Mouse (Mus musculus): ENCODE results near the gene Lrrc20. TPM values are rescaled to one million over a fixed set of nuclear protein-coding genes. Genes with fewer than 3 reads are reported as not detected.

The Lrrc20 gene
- polyA plus RNA-seq, 1 experiment from 2014 or later, result 15.9 TPM

GRCm38 (mm10) chr10:61476440-61477165 is 1.0 kb downstream of the Lrrc20 start:
- H3K27ac ChIP-seq, result no peak overlapping the region
- 2% methylated on average over 15 of the region's 15 CpGs for WGBS

GRCm38 (mm10) chr10:61479461-61479860 is 3.9 kb downstream of the Lrrc20 start:
- Histone ChIP-seq H3K4me3 (replicated peaks) (no peak overlapping the region), H3K9me3 (no peaks in the 10 kb centered on the region), H3K36me3 (no peaks in the 10 kb centered on the region), H3K4me1 (replicated peaks) (peaks cover 15% of the 10 kb centered on the region), H3K27me3 (no peaks in the 10 kb centered on the region; the same call in 1 of the 2 replicates), H3K4me2 (replicated peaks) (no peak overlapping the region), H3K27ac (no peak overlapping the region), H3K9ac (replicated peaks) (no peak overlapping the region)
- no peak for ATAC-seq
- WGBS, result 93% methylated on average over 10 of the region's 10 CpGs

More at GRCm38 (mm10) chr10:61476440-61477165, 1.0 kb downstream of the Lrrc20 start:
- Histone ChIP-seq H3K4me3 (replicated peaks) (peak overlapping the region; percentile 72), H3K4me2 (replicated peaks) (peak overlapping the region; percentile 73), H3K27me3 (no peaks in the 10 kb centered on the region; the same call in 1 of the 2 replicates), H3K9ac (replicated peaks) (peak overlapping the region; percentile 83), H3K4me1 (replicated peaks) (peaks cover 27% of the 10 kb centered on the region), H3K9me3 (no peaks in the 10 kb centered on the region), H3K36me3 (no peaks in the 10 kb centered on the region)
- no peak for ATAC-seq

GRCm38 (mm10) chr10:61479927-61480326 is 4.3 kb downstream of the Lrrc20 start:
- ATAC-seq, result no peak
- no peaks in the 10 kb centered on the region for H3K36me3 ChIP-seq
- no peak overlapping the region for H3K4me2 ChIP-seq (replicated peaks)
- no peak overlapping the region for H3K9ac ChIP-seq (replicated peaks)
- H3K27ac ChIP-seq, result no peak overlapping the region
- H3K27me3 ChIP-seq, result no peaks in the 10 kb centered on the region; the same call in 1 of the 2 replicates
- 93% methylated on average over 4 of the region's 4 CpGs for WGBS
- H3K9me3 ChIP-seq, result no peaks in the 10 kb centered on the region
- H3K4me1 ChIP-seq (replicated peaks), result peaks cover 11% of the 10 kb centered on the region
- H3K4me3 ChIP-seq (replicated peaks), result no peak overlapping the region

- Histone ChIP-seq H3K4me3 (replicated peaks) (no peak overlapping the region), H3K4me1 (replicated peaks) (peaks cover 8% of the 10 kb centered on the region), H3K4me2 (replicated peaks) (no peak overlapping the region), H3K27me3 (no peaks in the 10 kb centered on the region; the same call in 1 of the 2 replicates), H3K36me3 (no peaks in the 10 kb centered on the region), H3K9ac (replicated peaks) (no peak overlapping the region), H3K9me3 (no peaks in the 10 kb centered on the region), H3K27ac (no peak overlapping the region)
- WGBS, result 50% methylated on average over 1 of the region's 1 CpGs
- ATAC-seq, result no peak
These were observed 4.9 kb downstream of the Lrrc20 start for GRCm38 (mm10) chr10:61480488-61480887.

- Histone ChIP-seq H3K4me1 (replicated peaks) (no peaks in the 10 kb centered on the region; the same call in 1 of the 2 replicates), H3K9me3 (no peaks in the 10 kb centered on the region), H3K9ac (replicated peaks) (no peak overlapping the region), H3K36me3 (no peaks in the 10 kb centered on the region), H3K4me2 (replicated peaks) (no peak overlapping the region), H3K27me3 (no peaks in the 10 kb centered on the region; the same call in 1 of the 2 replicates), H3K4me3 (replicated peaks) (no peak overlapping the region), H3K27ac (no peak overlapping the region)
- no peak for ATAC-seq
- WGBS, result 93% methylated on average over 7 of the region's 7 CpGs
These were observed 7.2 kb downstream of the Lrrc20 start for GRCm38 (mm10) chr10:61482771-61483170.

- no peaks in the 10 kb centered on the region for H3K9me3 ChIP-seq
- H3K27me3 ChIP-seq, result no peaks in the 10 kb centered on the region
- H3K27ac ChIP-seq, result no peak overlapping the region
- ATAC-seq, result no peak
- H3K4me2 ChIP-seq (replicated peaks), result no peak overlapping the region
- WGBS, result 88% methylated on average over 11 of the region's 11 CpGs
- no peaks in the 10 kb centered on the region for H3K4me1 ChIP-seq (replicated peaks)
- no peaks in the 10 kb centered on the region for H3K36me3 ChIP-seq
- H3K9ac ChIP-seq (replicated peaks), result no peak overlapping the region
- H3K4me3 ChIP-seq (replicated peaks), result no peak overlapping the region
These were observed 9.2 kb downstream of the Lrrc20 start for GRCm38 (mm10) chr10:61484801-61485200.

GRCm38 (mm10) chr10:61486551-61487339 is 11.1 kb downstream of the Lrrc20 start:
- Histone ChIP-seq H3K27me3 (no peaks in the 10 kb centered on the region), H3K27ac (no peak overlapping the region), H3K4me3 (replicated peaks) (no peak overlapping the region), H3K36me3 (no peaks in the 10 kb centered on the region), H3K9me3 (no peaks in the 10 kb centered on the region), H3K4me2 (replicated peaks) (no peak overlapping the region), H3K4me1 (replicated peaks) (no peaks in the 10 kb centered on the region), H3K9ac (replicated peaks) (no peak overlapping the region)
- ATAC-seq, result no peak
- WGBS, result 91% methylated on average over 8 of the region's 8 CpGs

- H3K9me3 ChIP-seq, result no peaks in the 10 kb centered on the region
- no peak overlapping the region for H3K9ac ChIP-seq (replicated peaks)
- no peak overlapping the region for H3K4me2 ChIP-seq (replicated peaks)
- no peaks in the 10 kb centered on the region for H3K4me1 ChIP-seq (replicated peaks)
- 83% methylated on average over 6 of the region's 6 CpGs for WGBS
- H3K27me3 ChIP-seq, result no peaks in the 10 kb centered on the region
- ATAC-seq, result no peak
- no peak overlapping the region for H3K27ac ChIP-seq
- H3K36me3 ChIP-seq, result no peaks in the 10 kb centered on the region
- H3K4me3 ChIP-seq (replicated peaks), result no peak overlapping the region
These were observed 13.0 kb downstream of the Lrrc20 start for GRCm38 (mm10) chr10:61488522-61489110.

GRCm38 (mm10) chr10:61491573-61491972 is 16.0 kb downstream of the Lrrc20 start:
- no peak overlapping the region for H3K9ac ChIP-seq (replicated peaks)
- 55% methylated on average over 8 of the region's 8 CpGs for WGBS
- ATAC-seq, result no peak
- H3K4me3 ChIP-seq (replicated peaks), result no peak overlapping the region
- no peaks in the 10 kb centered on the region for H3K36me3 ChIP-seq
- H3K27me3 ChIP-seq, result no peaks in the 10 kb centered on the region
- H3K9me3 ChIP-seq, result no peaks in the 10 kb centered on the region
- no peak overlapping the region for H3K4me2 ChIP-seq (replicated peaks)
- no peak overlapping the region for H3K27ac ChIP-seq
- peaks cover 18% of the 10 kb centered on the region for H3K4me1 ChIP-seq (replicated peaks)

- 4% methylated on average over 11 of the region's 11 CpGs for WGBS
- Histone ChIP-seq H3K9me3 (no peaks in the 10 kb centered on the region), H3K36me3 (no peaks in the 10 kb centered on the region), H3K4me1 (replicated peaks) (peaks cover 18% of the 10 kb centered on the region), H3K27ac (no peak overlapping the region), H3K27me3 (no peaks in the 10 kb centered on the region), H3K9ac (replicated peaks) (no peak overlapping the region), H3K4me3 (replicated peaks) (no peak overlapping the region), H3K4me2 (replicated peaks) (no peak overlapping the region)
- ATAC-seq, result peak; percentile 62
These were observed 16.4 kb downstream of the Lrrc20 start for GRCm38 (mm10) chr10:61492040-61492439.

- Histone ChIP-seq H3K9me3 (no peaks in the 10 kb centered on the region), H3K4me1 (replicated peaks) (peaks cover 18% of the 10 kb centered on the region), H3K4me2 (replicated peaks) (no peak overlapping the region), H3K36me3 (no peaks in the 10 kb centered on the region), H3K27ac (peak overlapping the region; percentile 30; the same call in 1 of the 2 replicates), H3K4me3 (replicated peaks) (no peak overlapping the region), H3K9ac (replicated peaks) (no peak overlapping the region), H3K27me3 (no peaks in the 10 kb centered on the region)
- no peak for ATAC-seq
- 36% methylated on average over 4 of the region's 4 CpGs for WGBS
These were observed 19.9 kb downstream of the Lrrc20 start for GRCm38 (mm10) chr10:61495461-61495860.

GRCm38 (mm10) chr10:61496231-61496630 is 20.6 kb downstream of the Lrrc20 start:
- Histone ChIP-seq H3K4me1 (replicated peaks) (peaks cover 18% of the 10 kb centered on the region), H3K27me3 (no peaks in the 10 kb centered on the region), H3K4me3 (replicated peaks) (no peak overlapping the region), H3K9ac (replicated peaks) (no peak overlapping the region), H3K4me2 (replicated peaks) (no peak overlapping the region), H3K9me3 (no peaks in the 10 kb centered on the region), H3K27ac (peak overlapping the region; percentile 56), H3K36me3 (no peaks in the 10 kb centered on the region)
- no peak for ATAC-seq
- WGBS, result 36% methylated on average over 9 of the region's 9 CpGs
